Mouse (Mus musculus) G1E (cell line): ENCODE data around the gene Ddx58.

ENCODE experiments used
- CTCF ChIP-seq: IDR thresholded peaks from 2 replicates; pipeline ENCODE4 v1.5.1; 2012; ENCODE audit warnings: low read depth, low read length, inconsistent platforms, mixed read lengths
- GATA1 ChIP-seq: IDR thresholded peaks from 2 replicates; pipeline ENCODE4 v1.6.1; 2012; ENCODE audit warnings: borderline replicate concordance, low read length, inconsistent platforms, mixed read lengths
- GATA2 ChIP-seq: IDR thresholded peaks from 2 replicates; pipeline ENCODE4 v1.6.1; 2012; ENCODE audit warnings: low read depth, low read length, inconsistent platforms, borderline replicate concordance

DNA sequence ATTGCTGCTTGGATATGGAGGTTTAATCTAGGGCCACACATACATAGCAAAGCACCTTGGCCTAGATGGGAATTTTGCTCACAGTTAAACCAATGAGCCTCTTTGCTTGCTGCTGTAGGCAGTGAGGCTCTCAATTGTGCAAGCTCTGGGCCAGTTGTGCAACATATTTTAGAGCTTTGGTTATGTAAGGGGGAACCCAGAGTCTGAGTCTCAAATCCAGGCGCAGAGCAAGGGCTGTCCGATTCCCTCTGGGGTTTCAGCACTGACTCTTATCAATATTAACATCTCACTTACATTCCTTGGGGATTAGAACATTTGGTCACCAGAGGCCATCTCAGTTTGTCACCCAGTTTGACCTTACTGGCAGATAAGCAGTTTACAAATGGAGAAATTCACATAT is 83.5 kb downstream of the Ddx58 start:
- TF ChIP-seq CTCF (no peak), GATA1 (no peak), GATA2 (no peak)
